In the genomic region with DNA sequence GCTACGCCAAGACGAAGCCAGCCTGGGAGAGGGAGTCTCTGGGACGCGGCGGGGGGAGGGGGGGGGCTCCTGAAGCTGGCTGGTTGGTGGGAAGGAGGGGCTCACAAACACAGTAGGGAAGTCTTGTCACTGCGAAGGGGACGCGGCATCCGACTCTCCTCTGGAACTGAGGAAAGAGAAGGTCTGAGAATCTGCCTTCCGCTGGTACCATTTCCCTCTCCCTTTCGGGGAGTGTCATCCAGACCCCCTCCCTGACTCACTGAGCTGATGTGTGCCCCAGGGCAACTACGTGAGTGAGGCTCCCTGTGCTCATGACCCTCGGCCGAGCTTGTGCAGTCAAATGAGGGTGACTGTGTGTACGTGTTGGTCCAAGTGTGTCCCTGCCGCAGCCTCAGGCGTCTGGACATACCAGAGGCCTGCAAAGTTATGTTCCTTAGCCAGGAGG, we compare ENCODE assay signal across 9 mouse cellular contexts. TPM values are rescaled to one million over a fixed set of nuclear protein-coding genes. Genes with fewer than 3 reads are reported as not detected.
DNase-seq lines count a peak whose midpoint lies in the region; ATAC-seq and TF ChIP-seq lines count a peak whose summit lies in the region.
"Had no signal": no experiment of that assay in that cellular context is flagged by ENCODE, and none has a peak within 500 bp of the region (broad histone marks: within the 10 kb centered on the region; RNA-seq: fewer than 3 reads in every experiment).

No protein-coding gene starts in this region.

- H3K9me3 ChIP-seq in limb, embryonic 10.5 days (replicated peaks), result no peaks in the 10 kb centered on the region

- TF ChIP-seq POLR2A in olfactory bulb, adult 2 months (IDR thresholded peaks at IDR 0.05; ENCODE audit: insufficient read depth, low read depth, low read length), result no peak

- no peak for TF ChIP-seq CTCF in olfactory bulb, adult 2 months (IDR thresholded peaks at IDR 0.05; ENCODE audit: insufficient read depth, low read depth, low read length)

- H3K27me3 ChIP-seq in limb, embryonic 10.5 days (ENCODE audit: low read depth, poor library complexity, severe bottlenecking), result peaks cover 84% of the 10 kb centered on the region

- no peak for DNase-seq in cerebellum, postnatal 4 days (ENCODE audit: low spot score in 2 of 2)
- DNase-seq in retina, postnatal 1 day, result peak; percentile 32
- DNase-seq in retina, embryonic 14.5 days (ENCODE audit: low spot score), result no peak
- peak; percentile 48 for DNase-seq in limb, embryonic 10.5 days (ENCODE audit: low spot score)
- DNase-seq in adrenal gland, adult 8-10 months, result no peak
- no peak for DNase-seq in right cerebral cortex, postnatal 4 days

- no peaks in the 10 kb centered on the region for H3K36me3 ChIP-seq in limb, embryonic 10.5 days

- H3K4me3 ChIP-seq in limb, embryonic 10.5 days, result peak overlapping the region; percentile 47
- peak overlapping the region; percentile 27 for H3K4me3 ChIP-seq in olfactory bulb, adult 2 months (ENCODE audit: insufficient read depth, low read depth, low read length)
- H3K4me3 ChIP-seq: myocyte had no signal

- peaks cover 24% of the 10 kb centered on the region for H3K4me1 ChIP-seq in limb, embryonic 10.5 days
- H3K4me1 ChIP-seq in olfactory bulb, adult 2 months (ENCODE audit: control insufficient read depth, insufficient read depth, low read length), result peaks cover 12% of the 10 kb centered on the region

- peak overlapping the region; percentile 6; the same call in 1 of the 2 replicates for H3K27ac ChIP-seq in limb, embryonic 10.5 days
- no peak overlapping the region for H3K27ac ChIP-seq in olfactory bulb, adult 2 months (ENCODE audit: insufficient read depth, low read depth, low read length)

- ATAC-seq in cerebellum, adult (ENCODE audit: insufficient number of reproducible peaks, low FRiP score, low TSS enrichment), result 0 out of 2 replicates have a peak, but pooled peaks have one; percentile 26

- WGBS in limb, embryonic 10.5 days, result 3% methylated on average over 17 of the region's 17 CpGs
- 28% methylated on average over 17 of the region's 17 CpGs for WGBS in olfactory bulb, adult 2 months

RNA-seq across cellular contexts. Expression of gene Vsig2, which starts 6.1 kb away (rescaled TPM):
- polyA plus RNA-seq in limb, embryonic 10.5 days (2016; fragmentation: Nextera tagmentation; extraction: Ambion mirVana), result 0.55 and 0.74 TPM in 2 replicates
- polyA plus RNA-seq in olfactory bulb, adult 2 months (2012; ENCODE audit: insufficient read depth, insufficient read length, low replicate concordance, missing spikeins), result not detected in 2 replicates
- total RNA-seq in adrenal gland, adult 8-10 months (2022), result 1 to 10 TPM; 3.1 to 7.6 (median 5.4) TPM
- polyA plus RNA-seq: myocyte had no signal

RNA-seq across cellular contexts. Expression of gene Nrgn, which starts 7.5 kb away (rescaled TPM):
- 0.89 and 1.9 TPM in 2 replicates for polyA plus RNA-seq in limb, embryonic 10.5 days (2016; fragmentation: Nextera tagmentation; extraction: Ambion mirVana)
- 523 TPM in 1 of 2 replicates, not detected in the other for polyA plus RNA-seq in olfactory bulb, adult 2 months (2012; ENCODE audit: insufficient read depth, insufficient read length, low replicate concordance, missing spikeins)
- 1 to 10 TPM; 1.0 to 1.8 (median 1.5) TPM for total RNA-seq in adrenal gland, adult 8-10 months (2022)

RNA-seq across cellular contexts. Expression of gene Siae, which starts 10.3 kb away (rescaled TPM):
- polyA plus RNA-seq in limb, embryonic 10.5 days (2016; fragmentation: Nextera tagmentation; extraction: Ambion mirVana), result 3.1 and 3.4 TPM in 2 replicates
- polyA plus RNA-seq in olfactory bulb, adult 2 months (2012; ENCODE audit: insufficient read depth, insufficient read length, low replicate concordance, missing spikeins), result not detected in 2 replicates
- 10 to 100 TPM; 20.8 to 30.8 (median 23.8) TPM for total RNA-seq in adrenal gland, adult 8-10 months (2022)

RNA-seq across cellular contexts. Expression of gene Esam, which starts 17.3 kb away (rescaled TPM):
- 33.7 and 34.3 TPM in 2 replicates for polyA plus RNA-seq in limb, embryonic 10.5 days (2016; fragmentation: Nextera tagmentation; extraction: Ambion mirVana)
- not detected in 2 replicates for polyA plus RNA-seq in olfactory bulb, adult 2 months (2012; ENCODE audit: insufficient read depth, insufficient read length, low replicate concordance, missing spikeins)
- 10 to 100 TPM; 32.9 to 60.4 (median 46.6) TPM for total RNA-seq in adrenal gland, adult 8-10 months (2022)

RNA-seq across cellular contexts. Expression of gene Msantd2, which starts 56.1 kb away (rescaled TPM):
- polyA plus RNA-seq in limb, embryonic 10.5 days (2016; fragmentation: Nextera tagmentation; extraction: Ambion mirVana), result 33.1 and 38.0 TPM in 2 replicates
- not detected in 2 replicates for polyA plus RNA-seq in olfactory bulb, adult 2 months (2012; ENCODE audit: insufficient read depth, insufficient read length, low replicate concordance, missing spikeins)
- total RNA-seq in adrenal gland, adult 8-10 months (2022), result 10 to 100 TPM; 17.2 to 33.2 (median 22.6) TPM

Comparison
In these comparisons a context has a peak if more than half of its experiments do, and no peak if none do; other contexts are left out.
1. DNase-seq: peak in retina, postnatal 1 day (single experiment) and limb, embryonic 10.5 days (single experiment); none in cerebellum, postnatal 4 days (0 of 2), retina, embryonic 14.5 days (single experiment), adrenal gland, adult 8-10 months (single experiment) and right cerebral cortex, postnatal 4 days (single experiment).
2. RNA of gene Nrgn, which starts 7.5 kb away (polyA plus RNA-seq): 523 TPM in olfactory bulb, adult 2 months; 0.89 to 1.9 TPM in limb, embryonic 10.5 days; every median in the first group is over 10 times any median in the second.